Comparison of ENCODE assay signal across 10 mouse cellular contexts in genomic region chr2:170060066-170060465, GRCm38 (mm10).
DNase-seq lines count a peak whose midpoint lies in the region; ATAC-seq and TF ChIP-seq lines count a peak whose summit lies in the region.
"Had no signal": no experiment of that assay in that cellular context is flagged by ENCODE, and none has a peak within 500 bp of the region (broad histone marks: within the 10 kb centered on the region; RNA-seq: fewer than 3 reads in every experiment).

No protein-coding gene starts in this region.

- peak; percentile 45 for TF ChIP-seq CTCF in heart, postnatal 0 days (IDR thresholded peaks at IDR 0.05; ENCODE audit: low read depth)
- peak; percentile 81; the same call in 1 of the 2 replicates for TF ChIP-seq CTCF in thymus, adult 2 months (IDR thresholded peaks at IDR 0.05; ENCODE audit: borderline replicate concordance, control insufficient read depth, extremely low read depth, insufficient read depth, low read length, poor library complexity)

- H3K4me2 ChIP-seq in heart, postnatal 0 days (ENCODE audit: low read depth, low read length), result no peak overlapping the region
- no peak overlapping the region for H3K4me2 ChIP-seq in forebrain, embryonic 15.5 days (replicated peaks)
- no peak overlapping the region for H3K4me2 ChIP-seq in hindbrain, embryonic 13.5 days
- H3K4me2 ChIP-seq: embryonic facial prominence, embryonic 13.5 days; limb, embryonic 12.5 days had no signal

- H3K4me3 ChIP-seq in heart, postnatal 0 days (ENCODE audit: low read depth, low read length), result no peak overlapping the region
- H3K4me3 ChIP-seq in limb, embryonic 10.5 days, result no peak overlapping the region
- no peak overlapping the region for H3K4me3 ChIP-seq in thymus, adult 2 months (ENCODE audit: control insufficient read depth, insufficient read depth, low read length)
- no peak overlapping the region for H3K4me3 ChIP-seq in forebrain, embryonic 15.5 days
- H3K4me3 ChIP-seq in hindbrain, embryonic 13.5 days, result no peak overlapping the region
- H3K4me3 ChIP-seq: embryonic facial prominence, embryonic 13.5 days; limb, embryonic 12.5 days had no signal

- WGBS in heart, postnatal 0 days, result 67% methylated on average over 4 of the region's 4 CpGs
- WGBS in limb, embryonic 10.5 days, result 64% methylated on average over 4 of the region's 4 CpGs
- 77% methylated on average over 4 of the region's 4 CpGs for WGBS in thymus, adult 2 months
- 70% methylated on average over 4 of the region's 4 CpGs for WGBS in forebrain, embryonic 15.5 days
- 66% methylated on average over 4 of the region's 4 CpGs for WGBS in hindbrain, embryonic 13.5 days

- ATAC-seq in heart, postnatal 0 days (ENCODE audit: insufficient read depth, low read depth), result no peak
- ATAC-seq in forebrain, embryonic 15.5 days (replicated peaks), result no peak
- ATAC-seq in hindbrain, embryonic 13.5 days (ENCODE audit: low FRiP score), result no peak

- no peak overlapping the region for H3K27ac ChIP-seq in heart, postnatal 0 days (ENCODE audit: low read depth)
- no peak overlapping the region for H3K27ac ChIP-seq in limb, embryonic 10.5 days
- H3K27ac ChIP-seq in thymus, adult 2 months (ENCODE audit: control insufficient read depth, insufficient read depth, low read length), result no peak overlapping the region
- H3K27ac ChIP-seq in forebrain, embryonic 15.5 days (replicated peaks), result no peak overlapping the region
- H3K27ac ChIP-seq in hindbrain, embryonic 13.5 days, result no peak overlapping the region
- H3K27ac ChIP-seq: embryonic facial prominence, embryonic 13.5 days; limb, embryonic 12.5 days had no signal

- no peak for TF ChIP-seq EP300 in heart, postnatal 0 days (IDR thresholded peaks at IDR 0.05; ENCODE audit: low read depth)

- H3K27me3 ChIP-seq in heart, postnatal 0 days (ENCODE audit: control insufficient read depth, insufficient read depth, low read length), result no peaks in the 10 kb centered on the region
- no peaks in the 10 kb centered on the region for H3K27me3 ChIP-seq in limb, embryonic 10.5 days (ENCODE audit: low read depth, poor library complexity, severe bottlenecking)
- no peaks in the 10 kb centered on the region for H3K27me3 ChIP-seq in thymus, adult 2 months (ENCODE audit: control insufficient read depth, insufficient read depth, low read length)
- no peaks in the 10 kb centered on the region for H3K27me3 ChIP-seq in forebrain, embryonic 15.5 days
- H3K27me3 ChIP-seq in hindbrain, embryonic 13.5 days, result no peaks in the 10 kb centered on the region
- H3K27me3 ChIP-seq: embryonic facial prominence, embryonic 13.5 days; limb, embryonic 12.5 days had no signal

- no peaks in the 10 kb centered on the region for H3K9me3 ChIP-seq in heart, postnatal 0 days (replicated peaks; ENCODE audit: control insufficient read depth, low read length)
- H3K9me3 ChIP-seq in limb, embryonic 10.5 days (replicated peaks), result no peaks in the 10 kb centered on the region
- no peaks in the 10 kb centered on the region for H3K9me3 ChIP-seq in forebrain, embryonic 15.5 days
- H3K9me3 ChIP-seq in hindbrain, embryonic 13.5 days, result no peaks in the 10 kb centered on the region

- H3K9ac ChIP-seq in heart, postnatal 0 days (replicated peaks; ENCODE audit: low read depth, low read length), result no peak overlapping the region
- no peak overlapping the region for H3K9ac ChIP-seq in forebrain, embryonic 15.5 days (replicated peaks)
- H3K9ac ChIP-seq in hindbrain, embryonic 13.5 days, result no peak overlapping the region
- H3K9ac ChIP-seq: embryonic facial prominence, embryonic 13.5 days; limb, embryonic 12.5 days had no signal

- no peaks in the 10 kb centered on the region for H3K4me1 ChIP-seq in heart, postnatal 0 days (ENCODE audit: control insufficient read depth, insufficient read depth)
- peaks cover 12% of the 10 kb centered on the region; the same call in 1 of the 2 replicates for H3K4me1 ChIP-seq in limb, embryonic 10.5 days
- no peaks in the 10 kb centered on the region for H3K4me1 ChIP-seq in thymus, adult 2 months (replicated peaks; ENCODE audit: control insufficient read depth, insufficient read depth, low read length)
- no peaks in the 10 kb centered on the region for H3K4me1 ChIP-seq in forebrain, embryonic 15.5 days
- H3K4me1 ChIP-seq in hindbrain, embryonic 13.5 days (replicated peaks), result no peaks in the 10 kb centered on the region
- H3K4me1 ChIP-seq: embryonic facial prominence, embryonic 13.5 days had no signal

- TF ChIP-seq POLR2A in thymus, adult 2 months (IDR thresholded peaks at IDR 0.05; ENCODE audit: control insufficient read depth, extremely low read depth, insufficient read depth, low read length, poor library complexity), result no peak

- H3K36me3 ChIP-seq in heart, postnatal 0 days (replicated peaks; ENCODE audit: control insufficient read depth, insufficient read depth, low read length), result no peaks in the 10 kb centered on the region
- H3K36me3 ChIP-seq in limb, embryonic 10.5 days, result no peaks in the 10 kb centered on the region
- H3K36me3 ChIP-seq in thymus, adult 2 months (ENCODE audit: control insufficient read depth, insufficient read depth, low read length), result no peaks in the 10 kb centered on the region
- H3K36me3 ChIP-seq in forebrain, embryonic 15.5 days, result no peaks in the 10 kb centered on the region
- no peaks in the 10 kb centered on the region for H3K36me3 ChIP-seq in hindbrain, embryonic 13.5 days
- H3K36me3 ChIP-seq: embryonic facial prominence, embryonic 13.5 days; limb, embryonic 12.5 days had no signal

- no peak for DNase-seq in heart, postnatal 0 days (ENCODE audit: low spot score)
- DNase-seq in heart, adult 8-10 months (ENCODE audit: low spot score), result no peak
- peak; percentile 56 for DNase-seq in A20 (ENCODE audit: low read depth, low spot score)
- peak; percentile 12 for DNase-seq in MEL-GATA-1-ER (ENCODE audit: extremely low read depth, low read depth)
- DNase-seq in limb, embryonic 10.5 days (ENCODE audit: low spot score), result peak; percentile 67
- DNase-seq in thymus, adult 2 months, result peak; percentile 67

Comparison
In these comparisons a context has a peak if more than half of its experiments do, and no peak if none do; other contexts are left out.
1. DNase-seq: peak in A20 (single experiment), MEL-GATA-1-ER (single experiment), limb, embryonic 10.5 days (single experiment) and thymus, adult 2 months (single experiment); none in heart, postnatal 0 days (single experiment) and heart, adult 8-10 months (single experiment).